Mouse (Mus musculus) heart, postnatal 0 days (tissue): ENCODE results near the gene Csmd2. TPM values are rescaled to one million over a fixed set of nuclear protein-coding genes. Genes with fewer than 3 reads are reported as not detected.

Source experiments
- ATAC-seq: fragments of 200-750 bp; cut with Nextera tagmentation; 2 replicates; pipeline ENCODE4 v1.8.0; 2017; ENCODE audit warnings: low read depth, moderate number of reproducible peaks, moderate library complexity; ENCODE audit not compliant: insufficient read depth
- DNase-seq: peaks from one replicate; pipeline ENCODE4 v3.0.0-alpha.2; 2016; ENCODE audit warnings: low spot score
- H3K27ac ChIP-seq: fragments of 300-500 bp; sonication (generic); 2 replicates; pipeline ENCODE4 v1.5.1; 2014; ENCODE audit warnings: low read depth, mild to moderate bottlenecking
- H3K27me3 ChIP-seq: fragments of 300-500 bp; sonication (generic); 2 replicates; pipeline ENCODE4 v1.6.1; 2014; ENCODE audit warnings: low read length, mixed read lengths; ENCODE audit not compliant: control insufficient read depth, insufficient read depth
- H3K36me3 ChIP-seq: fragments of 300-500 bp; sonication (generic); replicated peaks from 2 replicates; pipeline ENCODE4 v1.6.1; 2014; ENCODE audit warnings: low read length, mixed read lengths; ENCODE audit not compliant: control insufficient read depth, insufficient read depth
- H3K4me1 ChIP-seq: fragments of 300-500 bp; sonication (generic); 2 replicates; pipeline ENCODE4 v1.6.1; 2014; ENCODE audit warnings: antibody characterized with exemption; ENCODE audit not compliant: control insufficient read depth, insufficient read depth
- H3K4me2 ChIP-seq: fragments of 300-500 bp; sonication (generic); 2 replicates; pipeline ENCODE4 v1.6.1; 2014; ENCODE audit warnings: low read depth, mild to moderate bottlenecking, low read length, moderate library complexity
- H3K4me3 ChIP-seq: fragments of 300-500 bp; sonication (generic); 2 replicates; pipeline ENCODE4 v1.5.1; 2014; ENCODE audit warnings: low read depth, low read length
- H3K9ac ChIP-seq: fragments of 300-500 bp; sonication (generic); replicated peaks from 2 replicates; pipeline ENCODE4 v1.6.1; 2014; ENCODE audit warnings: low read depth, low read length, mixed read lengths
- H3K9me3 ChIP-seq: fragments of 300-500 bp; sonication (generic); replicated peaks from 2 replicates; pipeline ENCODE4 v1.6.1; 2016; ENCODE audit warnings: low read length; ENCODE audit not compliant: control insufficient read depth
- CTCF ChIP-seq: IDR thresholded peaks from 2 replicates; pipeline ENCODE4 v1.5.1; 2016; ENCODE audit warnings: antibody characterized with exemption, control low read depth, low read depth
- EP300 ChIP-seq: IDR thresholded peaks from 2 replicates; pipeline ENCODE4 v1.6.1; 2016; ENCODE audit warnings: antibody characterized with exemption, low read depth
- WGBS: fragments of 180-500 bp; shearing (Covaris S2); extraction: QIAGEN DNeasy Blood & Tissue Kit; methylation state at CpG from one replicate; pipeline ENCODE4 v1.1.7; 2014; 5-methylcytosine and 5-hydroxymethylcytosine counted together
- polyA plus RNA-seq: library from polyadenylated mRNA; unstranded; fragments of >200 nt; fragmentation: Nextera tagmentation; extraction: Ambion mirVana; gene quantifications from 2 replicates; pipeline ENCODE4 v1.2.1, GENCODE M21; 2015
- total RNA-seq: library from RNA; depleted of rRNA; stranded (reverse); fragments of >200 nt; gene quantifications from 2 replicates; pipeline ENCODE4 v1.2.3, GENCODE M21; 2014; ENCODE audit warnings: low replicate concordance

The Csmd2 gene
- total and polyA plus RNA-seq, 2 experiments from 2014 or later, result 0.01 TPM; not detected in 1

GRCm38 (mm10) chr4:128002638-128003101 lies 15.0 kb downstream of the Csmd2 start:
- H3K4me1 ChIP-seq, result no peaks in the 10 kb centered on the region
- no peak overlapping the region for H3K4me2 ChIP-seq
- ATAC-seq, result no peak
- DNase-seq, result no peak
- H3K4me3 ChIP-seq, result no peak overlapping the region
- H3K9ac ChIP-seq, result no peak overlapping the region
- no peak overlapping the region for H3K27ac ChIP-seq
- H3K9me3 ChIP-seq, result no peaks in the 10 kb centered on the region
- H3K36me3 ChIP-seq, result no peaks in the 10 kb centered on the region
- 38% methylated on average over 4 of the region's 4 CpGs for WGBS
- TF ChIP-seq EP300 (no peak), CTCF (no peak)
- H3K27me3 ChIP-seq, result no peaks in the 10 kb centered on the region

GRCm38 (mm10) chr4:128004797-128005452 lies 17.3 kb downstream of the Csmd2 start:
- no peak overlapping the region for H3K27ac ChIP-seq
- no peak for TF ChIP-seq EP300
- TF ChIP-seq CTCF, result no peak
- no peaks in the 10 kb centered on the region for H3K27me3 ChIP-seq
- no peak overlapping the region for H3K4me2 ChIP-seq
- no peak overlapping the region for H3K9ac ChIP-seq
- no peaks in the 10 kb centered on the region for H3K36me3 ChIP-seq
- 45% methylated on average over 3 of the region's 3 CpGs for WGBS
- DNase-seq, result no peak
- H3K4me3 ChIP-seq, result no peak overlapping the region
- no peaks in the 10 kb centered on the region for H3K4me1 ChIP-seq
- no peak for ATAC-seq
- H3K9me3 ChIP-seq, result no peaks in the 10 kb centered on the region

GRCm38 (mm10) chr4:128019465-128019864 lies 31.8 kb downstream of the Csmd2 start:
- no peak overlapping the region for H3K4me2 ChIP-seq
- TF ChIP-seq CTCF, result no peak
- no peak for TF ChIP-seq EP300
- DNase-seq (no peak), ATAC-seq (no peak)
- H3K9ac ChIP-seq, result no peak overlapping the region
- no peak overlapping the region for H3K4me3 ChIP-seq
- H3K36me3 ChIP-seq, result no peaks in the 10 kb centered on the region
- no peaks in the 10 kb centered on the region for H3K9me3 ChIP-seq
- 0 out of 2 replicates have a peak, but pooled peaks cover 6% of the 10 kb centered on the region for H3K27me3 ChIP-seq
- H3K4me1 ChIP-seq, result no peaks in the 10 kb centered on the region
- 42% methylated on average over 2 of the region's 2 CpGs for WGBS
- H3K27ac ChIP-seq, result no peak overlapping the region

GRCm38 (mm10) chr4:128028294-128028693 lies 40.6 kb downstream of the Csmd2 start:
- no peaks in the 10 kb centered on the region for H3K9me3 ChIP-seq
- H3K4me1 ChIP-seq, result no peaks in the 10 kb centered on the region
- DNase-seq, result no peak
- no peak overlapping the region for H3K27ac ChIP-seq
- H3K4me3 ChIP-seq, result no peak overlapping the region
- no peak for TF ChIP-seq EP300
- no peak overlapping the region for H3K9ac ChIP-seq
- no peaks in the 10 kb centered on the region for H3K27me3 ChIP-seq
- 79% methylated on average over 1 of the region's 1 CpGs for WGBS
- no peak for ATAC-seq
- no peaks in the 10 kb centered on the region for H3K36me3 ChIP-seq
- no peak overlapping the region for H3K4me2 ChIP-seq

GRCm38 (mm10) chr4:128041901-128042300 lies 54.2 kb downstream of the Csmd2 start:
- H3K9me3 ChIP-seq, result no peaks in the 10 kb centered on the region
- H3K4me2 ChIP-seq, result no peak overlapping the region
- H3K36me3 ChIP-seq, result no peaks in the 10 kb centered on the region
- H3K27me3 ChIP-seq, result no peaks in the 10 kb centered on the region
- TF ChIP-seq CTCF, result no peak
- TF ChIP-seq EP300, result no peak
- WGBS, result 56% methylated on average over 4 of the region's 4 CpGs
- H3K4me3 ChIP-seq, result no peak overlapping the region
- no peak overlapping the region for H3K9ac ChIP-seq
- ATAC-seq (no peak), DNase-seq (no peak)
- no peak overlapping the region for H3K27ac ChIP-seq
- H3K4me1 ChIP-seq, result no peaks in the 10 kb centered on the region

- ATAC-seq (no peak), DNase-seq (no peak)
- H3K4me3 ChIP-seq, result no peak overlapping the region
- no peaks in the 10 kb centered on the region for H3K4me1 ChIP-seq
- H3K9me3 ChIP-seq, result no peaks in the 10 kb centered on the region
- WGBS, result 20% methylated on average over 5 of the region's 5 CpGs
- H3K4me2 ChIP-seq, result no peak overlapping the region
- H3K27ac ChIP-seq, result no peak overlapping the region
- TF ChIP-seq CTCF, result no peak
- TF ChIP-seq EP300, result no peak
- H3K36me3 ChIP-seq, result no peaks in the 10 kb centered on the region
- H3K27me3 ChIP-seq, result no peaks in the 10 kb centered on the region
- H3K9ac ChIP-seq, result no peak overlapping the region
These were observed 55.0 kb downstream of the Csmd2 start for GRCm38 (mm10) chr4:128042626-128043025.
